Mouse (Mus musculus): Measurements from ENCODE around the gene Rab29. TPM values are rescaled to one million over a fixed set of nuclear protein-coding genes. Genes with fewer than 3 reads are reported as not detected.
A peak's percentile ranks its signal among the peaks of the same experiment; 100 is the strongest.
"Not testable (repeated sequence)": the region's sequence is repeated elsewhere in the genome, so short reads cannot be mapped to it uniquely, and the experiment has no call there.

Rab29 gene
- 7.9 and 18.1 TPM in 2 replicates for total RNA-seq (2014; fragmentation: Nextera tagmentation)
- total RNA-seq (2017), result 10.1 and 10.9 TPM in 2 replicates

GRCm38 (mm10) chr1:131867093-131867945 is at the start of gene Rab29:
Gene Rab29, plus strand, starts transcription at chr1:131867224.
- ATAC-seq (replicated peaks; ENCODE audit: low FRiP score, low TSS enrichment, poor library complexity, severe bottlenecking), result peak; percentile 98

- ATAC-seq (replicated peaks; ENCODE audit: low FRiP score, low TSS enrichment, poor library complexity, severe bottlenecking), result not testable (repeated sequence)
Observed at GRCm38 (mm10) chr1:131820353-131820752, 46.7 kb upstream of the Rab29 start.

- ATAC-seq (replicated peaks; ENCODE audit: low FRiP score, low TSS enrichment, poor library complexity, severe bottlenecking), result no peak
Observed at GRCm38 (mm10) chr1:131820887-131821328, 46.1 kb upstream of the Rab29 start.

GRCm38 (mm10) chr1:131822292-131822691 is 44.7 kb upstream of the Rab29 start:
- no peak for ATAC-seq (replicated peaks; ENCODE audit: low FRiP score, low TSS enrichment, poor library complexity, severe bottlenecking)

DNA sequence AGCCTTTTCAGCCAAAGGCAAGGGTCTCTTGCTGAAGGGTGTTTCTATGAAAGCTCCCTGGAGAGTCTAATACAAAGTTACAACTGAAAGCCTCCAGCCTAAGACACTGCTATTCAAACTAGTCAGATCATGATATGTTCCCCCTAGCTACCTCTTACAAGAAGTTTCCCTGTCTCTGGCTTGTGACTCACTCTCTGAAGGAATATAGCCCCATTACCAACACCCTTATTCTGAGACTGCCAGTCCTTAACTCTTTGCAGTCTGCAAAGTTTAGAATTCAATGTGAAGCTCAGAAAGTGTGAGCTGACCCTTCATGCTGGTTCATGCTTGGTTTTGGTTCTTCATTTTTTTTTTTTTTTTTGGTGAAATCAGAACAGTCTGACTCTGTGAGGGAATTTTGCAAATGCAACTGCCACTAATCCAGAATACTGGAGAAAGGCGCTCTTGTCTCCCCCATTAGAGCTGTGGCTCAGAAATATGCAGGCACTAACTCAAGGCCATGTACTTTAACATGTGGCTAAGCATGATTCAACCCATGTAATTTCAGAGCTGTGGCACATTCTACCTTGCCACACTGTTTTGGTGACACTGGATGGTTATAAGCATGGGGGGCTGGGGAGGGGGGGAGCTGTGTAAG is 44.0 kb upstream of the Rab29 start:
- ATAC-seq (replicated peaks; ENCODE audit: low FRiP score, low TSS enrichment, poor library complexity, severe bottlenecking), result no peak

DNA sequence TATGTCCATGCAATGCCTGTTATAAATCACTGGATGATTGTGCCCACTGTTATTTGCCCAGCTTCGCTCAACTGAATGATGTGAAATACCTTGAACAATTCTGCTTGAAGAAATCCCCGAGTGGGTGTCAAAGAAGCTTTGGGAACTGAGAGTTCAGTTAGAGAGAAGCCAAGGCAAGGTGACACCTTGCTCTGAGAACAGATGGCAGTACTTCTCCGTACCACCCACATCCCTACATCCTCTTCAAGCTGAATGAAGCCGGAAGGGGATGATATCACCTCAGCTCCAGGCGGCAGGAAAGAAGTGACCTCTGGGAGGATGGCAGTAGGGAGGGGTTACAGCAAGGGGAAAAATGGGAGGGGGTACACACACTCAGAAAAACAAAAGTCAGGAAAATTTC is 43.5 kb upstream of the Rab29 start:
- no peak for ATAC-seq (replicated peaks; ENCODE audit: low FRiP score, low TSS enrichment, poor library complexity, severe bottlenecking)

GRCm38 (mm10) chr1:131824528-131825181 is 42.4 kb upstream of the Rab29 start:
- ATAC-seq (replicated peaks; ENCODE audit: low FRiP score, low TSS enrichment, poor library complexity, severe bottlenecking), result no peak

- ATAC-seq (replicated peaks; ENCODE audit: low FRiP score, low TSS enrichment, poor library complexity, severe bottlenecking), result no peak
Observed at GRCm38 (mm10) chr1:131827207-131827786, 39.7 kb upstream of the Rab29 start, which contains the start of gene Slc41a1. Gene Slc41a1, plus strand, starts transcription at chr1:131827493.

DNA sequence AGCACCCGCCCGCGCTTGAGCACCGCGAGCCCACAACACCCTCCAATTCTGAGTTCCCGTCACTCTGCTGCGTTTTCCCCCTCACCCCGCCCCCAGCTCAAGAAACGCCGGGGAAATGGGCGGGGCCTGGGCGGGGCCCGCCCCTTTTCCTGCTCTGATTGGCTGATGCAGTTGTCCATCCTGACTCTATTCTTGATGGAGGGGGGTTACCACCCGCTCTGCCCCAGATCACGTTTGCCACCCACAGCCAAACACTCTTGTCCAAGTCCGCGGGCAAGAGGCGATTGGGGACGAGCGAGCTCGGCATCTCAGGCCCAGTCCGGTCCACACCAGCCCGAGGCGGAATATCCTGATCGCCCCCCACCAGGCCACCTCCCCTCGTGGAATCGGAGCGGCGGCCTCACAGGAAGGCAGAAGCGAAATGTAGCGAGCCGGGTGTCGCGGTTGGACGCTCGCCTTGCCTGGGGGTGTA is 39.2 kb upstream of the Rab29 start:
- peak; percentile 90 for ATAC-seq (replicated peaks; ENCODE audit: low FRiP score, low TSS enrichment, poor library complexity, severe bottlenecking)

DNA sequence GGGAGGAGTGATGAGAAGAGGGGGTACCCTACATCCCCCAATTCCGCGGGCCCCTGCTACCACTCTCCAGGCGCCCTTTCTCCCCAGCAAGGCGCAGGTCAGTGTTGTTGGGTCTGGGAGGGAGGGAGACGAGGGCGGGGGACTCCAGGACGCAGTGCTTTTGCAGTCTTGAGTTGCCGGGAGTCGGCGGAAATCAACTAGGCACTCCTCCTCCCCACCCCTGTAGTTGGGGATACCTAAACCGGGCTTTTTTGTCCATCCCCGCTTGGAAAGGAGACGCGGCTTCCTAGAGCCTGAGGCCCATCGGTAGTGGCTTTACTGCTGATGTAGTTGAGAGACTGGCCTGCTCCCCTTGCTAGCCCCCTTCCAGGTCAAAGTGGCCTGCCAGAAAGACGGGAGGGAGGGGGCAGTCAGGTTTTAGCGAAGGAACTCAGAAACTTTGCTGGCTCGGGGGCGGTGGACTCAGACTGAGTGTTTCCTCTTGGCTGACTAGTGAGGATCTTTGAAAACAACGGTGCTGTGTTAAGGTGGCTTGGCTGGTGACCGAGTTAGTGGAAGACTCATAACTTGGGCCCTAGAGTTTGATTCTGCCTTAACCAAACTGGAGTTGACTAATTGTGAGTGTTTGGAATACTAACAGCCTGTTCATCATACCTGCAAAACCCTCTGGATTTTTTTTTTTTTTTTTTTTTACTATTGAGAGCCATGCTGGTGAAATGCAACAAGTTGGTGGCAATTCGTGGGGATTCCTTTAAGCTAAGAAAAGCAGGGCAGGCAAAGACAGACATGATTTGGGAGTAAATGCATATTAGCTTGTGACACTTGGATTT is 38.5 kb upstream of the Rab29 start:
- peak; percentile 22; the same call in 1 of the 2 replicates for ATAC-seq (replicated peaks; ENCODE audit: low FRiP score, low TSS enrichment, poor library complexity, severe bottlenecking)

DNA sequence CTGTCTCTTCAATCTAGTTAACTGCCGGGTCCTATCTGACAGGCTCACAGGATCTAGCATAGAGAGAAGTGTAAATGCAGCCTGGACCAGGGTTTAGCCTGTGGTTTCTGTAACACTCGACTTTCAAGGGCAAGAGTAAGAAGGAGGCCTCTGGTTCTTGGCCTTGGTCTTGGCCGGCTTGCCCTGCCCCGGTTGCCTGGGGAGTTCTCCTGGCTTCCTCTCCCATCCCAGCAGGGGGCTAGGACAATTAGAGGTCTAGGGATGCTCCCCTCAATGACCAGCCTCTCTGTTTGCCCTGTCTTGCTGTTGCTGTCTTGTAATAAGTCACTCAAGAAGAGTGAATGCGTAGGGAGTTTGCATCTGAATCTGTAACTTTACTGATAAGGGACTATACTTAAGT is 37.7 kb upstream of the Rab29 start:
- no peak for ATAC-seq (replicated peaks; ENCODE audit: low FRiP score, low TSS enrichment, poor library complexity, severe bottlenecking)

DNA sequence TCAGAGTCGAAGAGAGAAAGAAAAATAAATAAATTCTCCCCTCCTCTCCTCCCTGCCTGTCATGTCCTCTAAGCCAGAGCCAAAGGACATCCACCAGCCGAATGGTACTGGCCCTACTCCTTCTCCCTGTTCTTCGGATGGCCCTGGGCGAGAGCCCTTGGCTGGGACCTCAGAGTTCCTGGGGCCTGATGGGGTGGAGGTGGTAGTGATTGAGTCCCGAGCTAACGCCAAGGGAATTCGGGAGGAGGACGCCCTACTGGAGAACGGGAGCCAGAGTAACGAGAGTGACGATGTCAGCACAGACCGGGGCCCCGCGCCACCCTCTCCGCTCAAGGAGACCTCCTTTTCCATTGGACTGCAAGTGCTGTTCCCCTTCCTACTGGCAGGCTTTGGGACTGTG is 36.5 kb upstream of the Rab29 start:
- ATAC-seq (replicated peaks; ENCODE audit: low FRiP score, low TSS enrichment, poor library complexity, severe bottlenecking), result no peak

GRCm38 (mm10) chr1:131830971-131831641 is 35.9 kb upstream of the Rab29 start:
- ATAC-seq (replicated peaks; ENCODE audit: low FRiP score, low TSS enrichment, poor library complexity, severe bottlenecking), result no peak

GRCm38 (mm10) chr1:131837035-131837434 is 30.0 kb upstream of the Rab29 start:
- ATAC-seq (replicated peaks; ENCODE audit: low FRiP score, low TSS enrichment, poor library complexity, severe bottlenecking), result no peak

DNA sequence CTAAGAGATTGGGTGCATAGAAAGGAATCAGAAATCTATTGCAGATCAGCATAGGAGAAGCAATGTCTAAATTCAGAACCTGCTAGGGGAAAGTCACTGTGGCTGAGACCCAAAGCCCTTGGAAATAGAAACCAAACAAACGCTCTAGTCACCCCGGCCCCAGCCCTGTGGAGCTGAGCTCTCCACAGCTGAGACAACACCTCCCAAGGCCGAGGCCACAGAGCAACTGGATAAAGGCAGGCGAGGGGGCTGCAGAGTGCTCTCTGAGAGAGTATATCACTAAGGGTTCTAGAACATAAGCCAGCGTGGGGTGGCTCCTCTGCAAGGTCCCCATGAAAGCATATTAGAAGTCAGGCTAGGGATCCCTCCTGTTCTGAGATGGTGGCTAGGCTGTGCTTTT is 28.5 kb upstream of the Rab29 start:
- ATAC-seq (replicated peaks; ENCODE audit: low FRiP score, low TSS enrichment, poor library complexity, severe bottlenecking), result no peak

DNA sequence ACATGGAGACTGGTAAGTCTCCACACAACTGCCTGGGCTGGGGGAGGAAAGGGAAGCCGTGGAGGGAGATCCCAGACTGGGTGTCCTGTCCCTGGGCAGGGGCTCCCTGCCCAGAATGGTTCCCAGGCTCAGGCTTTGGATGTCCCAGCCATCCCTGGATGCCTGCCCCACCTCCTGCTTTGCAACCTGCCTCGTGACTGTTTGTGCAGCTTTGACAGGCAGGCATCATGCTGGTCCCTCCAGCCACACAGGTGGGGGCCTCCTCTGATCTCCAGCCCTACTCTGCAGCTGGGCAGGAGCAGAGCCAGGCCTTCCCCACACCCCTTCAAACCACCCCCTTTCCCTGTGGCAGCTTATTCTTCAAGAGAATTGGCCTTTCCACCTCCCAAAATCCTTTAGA is 27.7 kb upstream of the Rab29 start:
- ATAC-seq (replicated peaks; ENCODE audit: low FRiP score, low TSS enrichment, poor library complexity, severe bottlenecking), result no peak

DNA sequence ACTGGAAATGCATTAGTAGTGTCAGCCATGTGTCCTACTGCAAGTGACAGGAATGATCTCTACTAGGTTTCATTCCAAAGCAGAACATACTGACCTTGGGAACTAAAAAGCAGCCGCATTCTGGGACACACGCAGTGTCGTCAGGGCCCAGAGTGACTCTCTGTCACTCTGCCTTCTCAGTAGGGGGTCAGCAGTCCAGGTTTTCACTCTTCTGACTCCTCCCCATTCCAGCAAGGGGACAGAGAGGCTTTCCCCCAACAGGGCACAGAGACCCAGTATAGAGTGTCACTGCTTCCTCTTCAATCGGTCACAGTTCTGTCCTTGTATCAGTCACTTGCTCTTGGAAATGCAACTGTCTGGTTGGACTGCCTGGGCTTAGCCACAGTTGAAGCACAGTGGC is 24.8 kb upstream of the Rab29 start:
- ATAC-seq (replicated peaks; ENCODE audit: low FRiP score, low TSS enrichment, poor library complexity, severe bottlenecking), result no peak

GRCm38 (mm10) chr1:131843758-131844157 is 23.3 kb upstream of the Rab29 start:
- no peak for ATAC-seq (replicated peaks; ENCODE audit: low FRiP score, low TSS enrichment, poor library complexity, severe bottlenecking)

Measured in megakaryocyte-erythroid progenitor cell, adult 5-6 weeks (primary cell).